Mouse (Mus musculus) cerebellum, adult 11-12 months (tissue): ENCODE data around the gene Pole2.

Source experiments
- DNase-seq: peaks from one replicate; pipeline ENCODE4 v3.0.0; 2022

Pole2 gene

GRCm38 (mm10) chr12:69210056-69210979 lies 17.7 kb downstream of the Pole2 start:
- DNase-seq: no peak

- DNase-seq: no peak
Measured at GRCm38 (mm10) chr12:69208520-69208919, 19.5 kb downstream of the Pole2 start.

- DNase-seq: no peak
Measured at GRCm38 (mm10) chr12:69207926-69208325, 20.1 kb downstream of the Pole2 start.

GRCm38 (mm10) chr12:69207396-69207795 lies 20.6 kb downstream of the Pole2 start:
- no peak for DNase-seq

GRCm38 (mm10) chr12:69204052-69204833 lies 23.8 kb downstream of the Pole2 start, which contains the start of gene Gm49384:
Gm49384 (minus strand) TSS chr12:69204267.
- DNase-seq: no peak

GRCm38 (mm10) chr12:69198985-69199384 lies 29.0 kb downstream of the Pole2 start:
- DNase-seq: no peak

- DNase-seq: peak; percentile 64
Measured at GRCm38 (mm10) chr12:69198164-69198535, 29.8 kb downstream of the Pole2 start, which contains the start of gene Dnaaf2. Dnaaf2 (minus strand) TSS chr12:69198429.

- peak; percentile 61 for DNase-seq
Measured at GRCm38 (mm10) chr12:69197378-69198163, 30.4 kb downstream of the Pole2 start.

GRCm38 (mm10) chr12:69196444-69197377 lies 31.3 kb downstream of the Pole2 start, which contains the start of gene Gm49383:
Gm49383 (minus strand) TSS chr12:69197104.
- peak; percentile 73 for DNase-seq

- no peak for DNase-seq
Measured at GRCm38 (mm10) chr12:69192637-69193036, 35.4 kb downstream of the Pole2 start.

GRCm38 (mm10) chr12:69191396-69191795 lies 36.6 kb downstream of the Pole2 start:
- DNase-seq: no peak

GRCm38 (mm10) chr12:69190522-69190921 lies 37.5 kb downstream of the Pole2 start:
- no peak for DNase-seq

GRCm38 (mm10) chr12:69190074-69190473 lies 37.9 kb downstream of the Pole2 start:
- no peak for DNase-seq

- DNase-seq: no peak
Measured at GRCm38 (mm10) chr12:69186811-69187471, 41.1 kb downstream of the Pole2 start.

- DNase-seq: no peak
Measured at GRCm38 (mm10) chr12:69185371-69185770, 42.6 kb downstream of the Pole2 start.

- no peak for DNase-seq
Measured at GRCm38 (mm10) chr12:69184342-69185295, 43.4 kb downstream of the Pole2 start.

GRCm38 (mm10) chr12:69183583-69184308 lies 44.2 kb downstream of the Pole2 start, which contains the start of the genes Rpl36al and Mgat2:
Rpl36al (minus strand) TSS chr12:69184083.
Mgat2 (plus strand) TSS chr12:69184157.
- DNase-seq: peak; percentile 98

GRCm38 (mm10) chr12:69181800-69182199 lies 46.2 kb downstream of the Pole2 start:
- DNase-seq: no peak

GRCm38 (mm10) chr12:69179371-69179770 lies 48.6 kb downstream of the Pole2 start:
- DNase-seq: no peak
